Mouse (Mus musculus) heart, postnatal 0 days (tissue): ENCODE data around the gene Gabbr2. TPM values are rescaled to one million over a fixed set of nuclear protein-coding genes. Genes with fewer than 3 reads are reported as not detected.

Experiments used
- ATAC-seq: fragments of 200-750 bp; cut with Nextera tagmentation; 2 replicates; pipeline ENCODE4 v1.8.0; 2017; ENCODE audit warnings: low read depth, moderate number of reproducible peaks, moderate library complexity; ENCODE audit not compliant: insufficient read depth
- DNase-seq: peaks from one replicate; pipeline ENCODE4 v3.0.0-alpha.2; 2016; ENCODE audit warnings: low spot score
- H3K27ac ChIP-seq: fragments of 300-500 bp; sonication (generic); 2 replicates; pipeline ENCODE4 v1.5.1; 2014; ENCODE audit warnings: low read depth, mild to moderate bottlenecking
- H3K27me3 ChIP-seq: fragments of 300-500 bp; sonication (generic); 2 replicates; pipeline ENCODE4 v1.6.1; 2014; ENCODE audit warnings: low read length, mixed read lengths; ENCODE audit not compliant: control insufficient read depth, insufficient read depth
- H3K36me3 ChIP-seq: fragments of 300-500 bp; sonication (generic); replicated peaks from 2 replicates; pipeline ENCODE4 v1.6.1; 2014; ENCODE audit warnings: low read length, mixed read lengths; ENCODE audit not compliant: control insufficient read depth, insufficient read depth
- H3K4me1 ChIP-seq: fragments of 300-500 bp; sonication (generic); 2 replicates; pipeline ENCODE4 v1.6.1; 2014; ENCODE audit warnings: antibody characterized with exemption; ENCODE audit not compliant: control insufficient read depth, insufficient read depth
- H3K4me2 ChIP-seq: fragments of 300-500 bp; sonication (generic); 2 replicates; pipeline ENCODE4 v1.6.1; 2014; ENCODE audit warnings: low read depth, mild to moderate bottlenecking, low read length, moderate library complexity
- H3K4me3 ChIP-seq: fragments of 300-500 bp; sonication (generic); 2 replicates; pipeline ENCODE4 v1.5.1; 2014; ENCODE audit warnings: low read depth, low read length
- H3K9ac ChIP-seq: fragments of 300-500 bp; sonication (generic); replicated peaks from 2 replicates; pipeline ENCODE4 v1.6.1; 2014; ENCODE audit warnings: low read depth, low read length, mixed read lengths
- H3K9me3 ChIP-seq: fragments of 300-500 bp; sonication (generic); replicated peaks from 2 replicates; pipeline ENCODE4 v1.6.1; 2016; ENCODE audit warnings: low read length; ENCODE audit not compliant: control insufficient read depth
- CTCF ChIP-seq: IDR thresholded peaks from 2 replicates; pipeline ENCODE4 v1.5.1; 2016; ENCODE audit warnings: antibody characterized with exemption, control low read depth, low read depth
- EP300 ChIP-seq: IDR thresholded peaks from 2 replicates; pipeline ENCODE4 v1.6.1; 2016; ENCODE audit warnings: antibody characterized with exemption, low read depth
- WGBS: fragments of 180-500 bp; shearing (Covaris S2); extraction: QIAGEN DNeasy Blood & Tissue Kit; methylation state at CpG from one replicate; pipeline ENCODE4 v1.1.7; 2014; 5-methylcytosine and 5-hydroxymethylcytosine counted together
- polyA plus RNA-seq: library from polyadenylated mRNA; unstranded; fragments of >200 nt; fragmentation: Nextera tagmentation; extraction: Ambion mirVana; gene quantifications from 2 replicates; pipeline ENCODE4 v1.2.1, GENCODE M21; 2015
- total RNA-seq: library from RNA; depleted of rRNA; stranded (reverse); fragments of >200 nt; gene quantifications from 2 replicates; pipeline ENCODE4 v1.2.3, GENCODE M21; 2014; ENCODE audit warnings: low replicate concordance

Gene Gabbr2
- total and polyA plus RNA-seq, 2 experiments from 2014 or later, result 0.07 TPM; not detected in 1

GRCm38 (mm10) chr4:46664123-46665009 is 327.3 kb downstream of the Gabbr2 start:
- Histone ChIP-seq H3K4me3 (peak overlapping the region; percentile 31), H3K27ac (peak overlapping the region; percentile 71), H3K4me2 (peak overlapping the region; percentile 61), H3K9me3 (no peaks in the 10 kb centered on the region), H3K9ac (peak overlapping the region; percentile 35), H3K27me3 (0 out of 2 replicates have a peak, but pooled peaks cover 3% of the 10 kb centered on the region), H3K36me3 (no peaks in the 10 kb centered on the region), H3K4me1 (peaks cover 19% of the 10 kb centered on the region)
- TF ChIP-seq CTCF (no peak), EP300 (no peak)
- peak; percentile 37 for DNase-seq
- peak; percentile 66 for ATAC-seq
- WGBS, result 8% methylated on average over 34 of the region's 34 CpGs

GRCm38 (mm10) chr4:46661433-46661832 is 330.2 kb downstream of the Gabbr2 start:
- no peaks in the 10 kb centered on the region for H3K36me3 ChIP-seq
- H3K27ac ChIP-seq, result no peak overlapping the region
- peaks cover 14% of the 10 kb centered on the region for H3K4me1 ChIP-seq
- no peaks in the 10 kb centered on the region for H3K9me3 ChIP-seq
- H3K4me2 ChIP-seq, result no peak overlapping the region
- H3K4me3 ChIP-seq, result no peak overlapping the region
- no peak for TF ChIP-seq EP300
- TF ChIP-seq CTCF, result no peak
- H3K9ac ChIP-seq, result no peak overlapping the region
- H3K27me3 ChIP-seq, result 0 out of 2 replicates have a peak, but pooled peaks cover 3% of the 10 kb centered on the region
- ATAC-seq (no peak), DNase-seq (no peak)
- 71% methylated on average over 9 of the region's 9 CpGs for WGBS

DNA sequence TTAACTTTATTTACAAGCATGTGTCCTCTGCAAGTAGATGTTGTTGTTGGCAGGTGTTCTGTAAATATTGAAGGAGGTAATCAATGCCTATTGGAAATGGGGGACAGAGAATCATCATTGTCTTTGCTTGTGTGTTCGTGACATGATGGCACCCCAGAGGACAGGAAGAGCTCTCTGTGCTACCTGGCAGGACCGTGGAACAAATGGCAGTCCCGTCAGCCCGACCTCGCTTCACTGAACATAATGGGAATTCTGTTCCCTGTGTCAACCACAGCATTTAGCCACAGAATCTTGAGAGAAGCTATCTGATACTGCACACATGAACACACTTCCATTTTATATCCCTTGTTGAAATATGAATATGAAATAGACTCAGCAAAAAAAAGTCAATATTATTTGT is 332.7 kb downstream of the Gabbr2 start:
- ATAC-seq, result no peak
- Histone ChIP-seq H3K27ac (no peak overlapping the region), H3K9me3 (no peaks in the 10 kb centered on the region), H3K4me1 (peaks cover 2% of the 10 kb centered on the region; the same call in 1 of the 2 replicates), H3K36me3 (no peaks in the 10 kb centered on the region), H3K4me2 (no peak overlapping the region), H3K27me3 (0 out of 2 replicates have a peak, but pooled peaks cover 3% of the 10 kb centered on the region), H3K9ac (no peak overlapping the region), H3K4me3 (no peak overlapping the region)
- DNase-seq, result no peak
- 74% methylated on average over 5 of the region's 5 CpGs for WGBS
- no peak for TF ChIP-seq EP300
- TF ChIP-seq CTCF, result no peak

DNA sequence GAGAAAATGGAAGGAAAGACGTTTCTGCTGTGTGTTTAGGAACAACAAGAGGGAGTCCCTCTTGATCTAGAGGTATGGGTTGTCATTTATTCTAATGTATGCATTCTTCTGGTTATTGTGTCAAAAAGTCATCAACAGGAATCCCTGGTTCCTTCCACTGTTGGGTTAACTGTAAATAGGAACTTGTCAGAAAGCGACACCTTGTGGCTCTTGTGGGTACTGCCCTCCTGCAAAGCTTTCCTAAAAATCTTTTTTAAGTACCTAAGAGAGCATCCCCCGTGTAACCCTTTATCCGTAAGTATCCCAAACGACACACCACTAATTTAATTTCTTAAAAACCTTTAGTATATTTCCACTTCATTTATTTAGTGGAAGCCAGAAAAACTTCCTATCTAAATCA is 334.6 kb downstream of the Gabbr2 start:
- 0 out of 2 replicates have a peak, but pooled peaks cover 8% of the 10 kb centered on the region for H3K27me3 ChIP-seq
- H3K4me1 ChIP-seq, result no peaks in the 10 kb centered on the region
- H3K4me2 ChIP-seq, result no peak overlapping the region
- ATAC-seq (no peak), DNase-seq (peak; percentile 33)
- H3K9me3 ChIP-seq, result no peaks in the 10 kb centered on the region
- H3K9ac ChIP-seq, result no peak overlapping the region
- 7% methylated on average over 5 of the region's 5 CpGs for WGBS
- H3K36me3 ChIP-seq, result no peaks in the 10 kb centered on the region
- no peak overlapping the region for H3K4me3 ChIP-seq
- no peak overlapping the region for H3K27ac ChIP-seq
- no peak for TF ChIP-seq EP300
- TF ChIP-seq CTCF, result peak; percentile 87

GRCm38 (mm10) chr4:46655956-46656355 is 335.7 kb downstream of the Gabbr2 start:
- no peak for ATAC-seq
- no peak overlapping the region for H3K4me2 ChIP-seq
- H3K4me1 ChIP-seq, result no peaks in the 10 kb centered on the region
- no peak overlapping the region for H3K4me3 ChIP-seq
- no peaks in the 10 kb centered on the region for H3K36me3 ChIP-seq
- H3K9ac ChIP-seq, result no peak overlapping the region
- TF ChIP-seq EP300, result no peak
- TF ChIP-seq CTCF, result no peak
- no peaks in the 10 kb centered on the region for H3K9me3 ChIP-seq
- WGBS, result 62% methylated on average over 2 of the region's 2 CpGs
- DNase-seq, result no peak
- no peak overlapping the region for H3K27ac ChIP-seq
- peaks cover 19% of the 10 kb centered on the region for H3K27me3 ChIP-seq
